Mouse (Mus musculus) adrenal gland, postnatal 4 days (tissue): ENCODE data around the gene Spns3. TPM values are rescaled to one million over a fixed set of nuclear protein-coding genes. Genes with fewer than 3 reads are reported as not detected.
"Not testable (repeated sequence)": the region's sequence is repeated elsewhere in the genome, so short reads cannot be mapped to it uniquely, and the experiment has no call there.

ENCODE experiments used
- DNase-seq, 2 experiments: peaks; one replicate each; pipeline ENCODE4 v3.0.0; 2021 to 2022; ENCODE audit warnings: low spot score in 2 of 2, mixed read lengths in 2 of 2
- total RNA-seq, 2 experiments: library from RNA; stranded (reverse); gene quantifications; 2 replicates each; pipeline ENCODE4 v1.2.3; 2021

Gene Spns3
- total RNA-seq, 2 experiments from 2014 or later: 0.45 to 0.50 TPM

- no peak for DNase-seq
These were observed 7.8 kb upstream of the Spns3 start for GRCm38 (mm10) chr11:72558155-72558554.

GRCm38 (mm10) chr11:72556953-72557352 lies 6.6 kb upstream of the Spns3 start:
- DNase-seq: no peak

- DNase-seq: no peak
These were observed 6.2 kb upstream of the Spns3 start for GRCm38 (mm10) chr11:72556470-72556869.

DNA sequence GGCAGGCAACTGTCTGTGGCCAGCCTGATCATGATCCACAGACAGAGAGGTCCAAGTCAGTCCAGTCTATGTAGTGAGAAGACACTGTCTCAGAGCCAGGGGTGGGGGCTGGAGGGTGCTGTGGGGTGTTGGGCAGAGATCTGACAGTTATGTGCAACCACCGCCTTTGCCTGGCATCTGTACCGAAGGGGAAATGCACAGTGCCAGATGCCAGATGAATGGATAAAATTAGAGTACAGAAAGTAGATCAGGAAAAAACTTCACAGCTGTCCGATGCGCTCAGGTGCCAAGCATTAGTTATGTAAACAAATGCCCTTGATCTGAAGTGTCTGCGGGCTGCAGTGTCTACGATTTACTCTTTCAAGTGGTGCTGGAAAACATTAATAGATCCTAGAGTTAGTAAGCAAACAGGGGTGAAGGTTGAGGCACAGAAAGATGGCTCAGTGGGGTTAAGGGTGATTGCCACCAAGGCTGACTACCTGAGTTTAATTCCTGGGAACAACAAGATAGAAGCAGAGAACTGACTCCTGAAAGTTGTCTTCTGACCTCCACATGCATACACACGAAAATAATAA lies 1.3 kb upstream of the Spns3 start:
- DNase-seq: no peak

DNA sequence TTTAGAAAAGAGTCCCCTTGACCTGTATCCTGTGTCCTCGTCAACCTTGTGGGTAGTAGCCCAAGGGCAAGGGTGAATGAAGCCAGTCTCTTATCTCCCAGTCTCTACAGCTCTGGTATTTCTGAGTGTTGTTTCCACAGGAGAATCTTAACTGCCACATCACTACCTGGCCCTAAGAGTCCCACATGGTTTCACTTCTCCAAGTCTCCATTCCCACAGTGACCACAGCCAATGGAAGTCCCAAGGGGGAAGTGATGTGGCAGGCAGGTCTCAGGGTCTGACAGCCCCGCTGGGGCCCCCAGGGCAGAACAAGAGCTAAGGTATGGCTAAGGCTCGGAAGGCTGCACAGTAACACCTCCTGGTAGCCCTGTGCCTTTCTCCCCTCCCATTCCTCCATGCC lies 3.1 kb downstream of the Spns3 start:
- DNase-seq: no peak

- no peak for DNase-seq
These were observed 5.6 kb downstream of the Spns3 start for GRCm38 (mm10) chr11:72544716-72545115.

DNA sequence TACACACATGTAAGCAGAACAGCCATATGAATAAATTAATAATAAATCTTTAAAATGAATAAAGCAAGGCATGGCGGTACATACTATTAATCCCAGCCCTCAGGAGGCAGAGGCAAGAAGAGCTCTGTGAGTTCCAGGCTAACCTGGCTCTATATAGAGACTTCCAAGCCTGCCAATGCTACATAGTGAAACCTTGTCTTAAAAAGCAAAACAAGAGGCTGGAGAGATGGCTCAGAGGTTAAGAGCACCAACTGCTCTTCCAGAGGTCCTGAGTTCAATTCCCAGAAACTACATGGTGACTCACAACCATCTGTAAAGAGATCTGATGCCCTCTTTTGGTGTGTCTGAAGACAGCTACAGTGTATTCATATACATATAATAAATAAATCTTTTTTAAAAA lies 6.6 kb downstream of the Spns3 start:
- DNase-seq: not testable (repeated sequence)

- DNase-seq: no peak
These were observed 7.7 kb downstream of the Spns3 start for GRCm38 (mm10) chr11:72542586-72542985.

DNA sequence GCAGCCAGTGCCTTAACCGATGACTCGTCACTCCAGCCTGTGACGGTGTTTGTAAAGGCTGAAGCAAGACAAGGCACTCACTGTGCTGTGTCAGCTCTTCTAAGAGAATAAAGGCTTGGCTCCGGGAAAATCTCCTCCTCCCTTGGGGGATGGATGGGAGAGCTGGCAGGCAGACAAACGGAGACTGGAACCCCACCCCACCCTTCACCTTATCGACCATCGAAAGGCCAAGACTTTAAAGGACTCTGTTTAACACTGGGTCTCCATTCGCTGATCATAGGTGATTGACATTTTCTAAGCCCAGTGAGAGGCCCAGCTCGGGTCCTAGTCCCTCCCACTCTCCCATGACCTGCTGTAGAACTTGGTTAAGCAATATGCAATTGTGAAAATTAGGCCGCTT lies 8.4 kb downstream of the Spns3 start:
- no peak for DNase-seq

DNA sequence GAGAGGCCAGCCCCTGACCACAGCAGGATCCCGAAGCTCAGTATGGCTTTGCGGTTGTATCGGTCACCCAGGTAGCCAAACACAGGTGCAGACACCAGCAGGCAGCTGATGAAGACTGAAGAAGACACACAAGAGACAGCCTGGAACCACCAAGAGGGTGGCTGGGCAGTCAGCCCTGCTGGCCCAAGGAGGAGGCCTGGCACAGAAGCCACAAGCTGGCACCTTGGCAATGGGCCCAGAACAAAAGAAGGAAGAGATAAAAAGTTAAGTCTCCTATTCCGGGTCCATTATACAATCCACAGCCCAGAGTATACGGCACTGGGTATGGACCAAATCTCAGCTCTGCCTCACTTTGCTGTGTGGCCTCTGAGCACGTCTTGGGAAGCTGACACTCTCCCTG lies 9.9 kb downstream of the Spns3 start:
- no peak for DNase-seq

DNA sequence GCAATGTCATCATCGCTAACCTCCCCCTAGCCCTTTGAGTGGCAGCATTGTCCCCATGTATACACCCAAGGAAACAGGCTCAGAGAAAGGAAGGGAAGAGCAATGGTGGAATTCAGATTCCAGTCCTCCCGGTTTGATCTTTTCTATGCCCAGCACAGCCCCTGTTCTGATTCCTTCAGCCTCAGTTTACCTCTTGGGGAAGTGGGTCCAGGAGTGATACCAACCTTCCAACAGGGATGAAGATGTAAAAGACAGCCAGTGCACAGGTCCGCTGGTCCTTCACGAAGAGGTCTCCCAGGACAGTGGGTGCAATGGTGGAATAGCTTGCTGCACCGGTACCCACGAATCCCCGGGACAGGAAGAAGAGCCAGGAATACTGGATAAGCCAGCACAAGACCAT lies 11.5 kb downstream of the Spns3 start:
- no peak for DNase-seq

- no peak for DNase-seq
These were observed 12.1 kb downstream of the Spns3 start for GRCm38 (mm10) chr11:72538037-72538755.

DNA sequence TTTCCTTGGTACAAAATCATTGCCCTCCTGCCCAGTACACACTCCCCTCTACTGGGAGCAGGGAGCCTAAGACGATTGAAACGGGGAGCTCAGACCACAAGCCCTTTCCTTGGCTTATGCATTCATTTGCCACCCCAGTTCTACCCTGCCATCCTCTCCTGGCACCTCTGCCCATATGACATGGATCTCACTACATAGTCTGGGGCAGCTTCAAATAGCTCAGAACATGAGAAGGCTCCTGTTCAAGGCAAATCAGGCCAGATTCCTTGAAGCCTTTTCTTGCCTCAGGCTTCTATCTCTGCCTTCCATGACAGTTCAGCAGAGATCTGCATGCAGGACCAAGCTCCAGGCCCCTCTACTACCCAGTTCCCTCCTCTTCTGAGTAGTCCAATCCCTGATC lies 12.8 kb downstream of the Spns3 start:
- DNase-seq: no peak

- DNase-seq: no peak
These were observed 14.8 kb downstream of the Spns3 start for GRCm38 (mm10) chr11:72535519-72535918.

GRCm38 (mm10) chr11:72532890-72533289 lies 17.4 kb downstream of the Spns3 start:
- DNase-seq: no peak

DNA sequence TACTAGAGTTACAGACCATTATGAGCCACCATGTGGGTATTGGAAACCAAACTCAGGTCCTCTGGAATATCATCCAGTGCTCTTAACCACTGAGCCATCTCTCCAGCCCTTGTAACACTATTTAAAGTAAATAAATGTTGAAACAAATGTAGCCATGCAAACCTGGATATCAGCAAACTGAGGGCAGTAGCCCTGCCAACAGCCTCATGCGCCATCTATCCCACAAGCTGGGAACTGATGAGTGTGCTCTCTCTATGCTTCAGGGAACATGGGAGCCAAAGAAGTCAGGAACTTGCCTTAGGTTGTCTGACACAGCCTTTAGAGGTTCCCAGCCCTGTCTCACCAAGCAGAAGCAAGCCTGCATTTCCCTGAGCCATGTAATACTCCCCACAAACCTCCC lies 18.7 kb downstream of the Spns3 start:
- DNase-seq: no peak

DNA sequence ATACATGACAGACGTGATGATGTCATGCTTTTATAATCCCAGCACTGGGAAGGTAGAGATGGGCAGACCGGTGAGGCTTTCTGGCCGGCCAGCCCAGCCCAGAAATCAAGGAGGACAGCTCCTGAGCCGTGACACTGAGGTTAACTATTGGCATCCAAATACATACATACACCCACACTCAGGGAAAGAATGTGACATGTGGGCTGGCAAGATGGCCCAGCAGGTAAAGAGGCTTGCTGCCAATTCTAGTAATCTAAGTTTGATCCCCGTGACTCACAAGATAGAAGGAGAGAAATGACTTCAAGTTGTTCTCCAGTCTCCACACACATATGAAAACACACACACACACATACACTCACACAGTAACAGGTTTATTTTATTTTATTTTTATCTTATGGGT lies 19.2 kb downstream of the Spns3 start:
- DNase-seq: no peak

DNA sequence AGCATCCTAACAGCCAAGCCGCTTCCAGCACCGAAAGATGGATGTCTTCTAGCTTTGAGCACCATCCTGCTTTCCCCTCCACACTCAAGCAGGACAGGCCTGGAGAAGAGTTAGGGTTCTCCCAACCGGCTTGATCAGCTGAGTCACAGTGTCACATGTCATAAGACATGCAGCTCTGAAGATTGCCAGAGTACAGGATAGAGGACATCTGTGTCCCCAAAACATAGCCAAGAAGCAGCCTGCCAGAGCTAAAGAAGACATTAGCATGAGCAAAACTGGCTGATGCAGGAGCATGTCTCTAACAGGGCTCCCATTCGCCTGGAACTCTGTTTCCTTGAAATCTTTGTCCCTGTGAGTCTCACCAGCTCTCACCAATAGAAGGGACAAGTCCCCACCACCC lies 24.1 kb downstream of the Spns3 start:
- no peak for DNase-seq

- DNase-seq: no peak
These were observed 26.6 kb downstream of the Spns3 start for GRCm38 (mm10) chr11:72523711-72524110.

GRCm38 (mm10) chr11:72522616-72523041 lies 27.7 kb downstream of the Spns3 start:
- no peak for DNase-seq

- no peak for DNase-seq
These were observed 28.4 kb downstream of the Spns3 start for GRCm38 (mm10) chr11:72521598-72522541.

GRCm38 (mm10) chr11:72519895-72520294 lies 30.4 kb downstream of the Spns3 start:
- no peak for DNase-seq
